In the genomic region with DNA sequence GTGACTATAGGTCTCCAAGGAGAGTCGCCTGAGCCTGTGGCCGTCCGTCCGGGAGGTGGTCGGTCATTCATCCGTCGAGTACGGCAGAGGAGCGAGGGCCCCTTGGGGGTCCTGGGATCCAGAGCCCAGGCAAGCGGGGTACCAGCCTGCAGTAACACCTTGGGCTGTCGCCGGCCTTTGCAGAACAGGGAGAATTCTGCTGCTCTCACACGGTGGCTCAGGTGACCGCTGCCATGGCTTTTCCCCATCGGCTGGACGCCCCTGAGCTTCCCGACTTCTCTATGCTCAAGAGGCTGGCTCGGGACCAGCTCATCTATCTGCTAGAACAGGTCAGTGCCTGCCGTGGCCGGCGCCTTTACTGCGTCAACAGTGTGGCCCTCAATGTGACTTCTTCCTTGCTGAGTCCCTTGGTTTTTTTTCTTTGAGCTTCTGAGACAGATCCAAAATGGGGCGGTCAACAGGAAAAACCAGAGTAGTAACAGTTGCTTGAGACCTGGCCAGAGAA, we compare ENCODE assay signal across 8 mouse cellular contexts. TPM values are rescaled to one million over a fixed set of nuclear protein-coding genes. Genes with fewer than 3 reads are reported as not detected.
DNase-seq lines count a peak whose midpoint lies in the region; TF ChIP-seq lines count a peak whose summit lies in the region.

No protein-coding gene starts in this region.

- H3K79me2 ChIP-seq in MEL (ENCODE audit: control insufficient read depth, insufficient read depth, low read length, poor library complexity) = peaks cover 16% of the 10 kb centered on the region

- H3K27ac ChIP-seq in heart, embryonic 10.5 days = peak overlapping the region; percentile 89
- H3K27ac ChIP-seq in MEL (ENCODE audit: control insufficient read depth, low read depth, low read length) = peak overlapping the region; percentile 27
- no peak overlapping the region for H3K27ac ChIP-seq in embryonic fibroblast, embryonic 13.5 days (ENCODE audit: insufficient read depth, low read length)

- TF ChIP-seq POLR2A in MEL (IDR thresholded peaks at IDR 0.05; ENCODE audit: control insufficient read depth in 1 of 2, insufficient read depth in 1 of 2, low read depth in 1 of 2, low read length in 2 of 2, poor library complexity in 1 of 2) = no peak; a peak in 1 of 4 replicates
- TF ChIP-seq POLR2A in embryonic fibroblast, embryonic 13.5 days (IDR thresholded peaks at IDR 0.05; ENCODE audit: low read depth, low read length) = no peak

- H3K9me3 ChIP-seq in heart, embryonic 10.5 days = peaks cover 8% of the 10 kb centered on the region
- no peaks in the 10 kb centered on the region for H3K9me3 ChIP-seq in MEL (replicated peaks; ENCODE audit: insufficient read depth, low read length)

- DNase-seq in heart, embryonic 10.5 days (ENCODE audit: low spot score) = no peak
- DNase-seq in heart, adult 8-10 months (ENCODE audit: low spot score) = no peak
- DNase-seq in MEL (ENCODE audit: low read depth, low spot score) = no peak
- peak; percentile 49 for DNase-seq in kidney, adult 9 months
- DNase-seq in lung, postnatal 36 days = peak; percentile 50
- DNase-seq in testis, postnatal 14 days (ENCODE audit: low spot score) = peak; percentile 49
- no peak for DNase-seq in frontal cortex, adult 2 months (ENCODE audit: extremely low spot score in 1 of 2, low spot score in 1 of 2)

- H3K27me3 ChIP-seq in heart, embryonic 10.5 days (ENCODE audit: insufficient read depth, poor library complexity, severe bottlenecking) = no peaks in the 10 kb centered on the region
- no peaks in the 10 kb centered on the region for H3K27me3 ChIP-seq in MEL (ENCODE audit: control insufficient read depth in 1 of 2, insufficient read depth in 2 of 2, low read length in 2 of 2)

- under 1% methylated on average over 23 of the region's 23 CpGs for WGBS in heart, embryonic 10.5 days

- H3K9ac ChIP-seq in MEL (ENCODE audit: control insufficient read depth, low read depth, low read length, poor library complexity, severe bottlenecking) = peak overlapping the region; percentile 74

- TF ChIP-seq EP300 in MEL (IDR thresholded peaks at IDR 0.05; ENCODE audit: low read depth in 1 of 2, low read length in 2 of 2) = no peak

- H3K4me3 ChIP-seq in heart, embryonic 10.5 days = peak overlapping the region; percentile 90
- peak overlapping the region; percentile 78 to 91 for H3K4me3 ChIP-seq in MEL (ENCODE audit: control insufficient read depth in 1 of 2, insufficient read depth in 1 of 2, low read depth in 2 of 2, low read length in 2 of 2)
- H3K4me3 ChIP-seq in embryonic fibroblast, embryonic 13.5 days (ENCODE audit: insufficient read depth, low read length) = peak overlapping the region; percentile 94

- peaks cover 51% of the 10 kb centered on the region for H3K36me3 ChIP-seq in heart, embryonic 10.5 days
- H3K36me3 ChIP-seq in MEL (ENCODE audit: control insufficient read depth in 1 of 2, insufficient read depth in 2 of 2, low read length in 2 of 2) = peaks cover 1 to 25% of the 10 kb centered on the region in 2 experiments

- TF ChIP-seq CTCF in MEL (IDR thresholded peaks at IDR 0.05 in 2 of 3, conservative IDR thresholded peaks at IDR 0.05 in 1 of 3; ENCODE audit: control insufficient read depth in 1 of 3, insufficient read depth in 1 of 3, low read depth in 2 of 3, low read length in 3 of 3, poor library complexity in 1 of 3, severe bottlenecking in 1 of 3) = no peak
- no peak for TF ChIP-seq CTCF in embryonic fibroblast, embryonic 13.5 days (IDR thresholded peaks at IDR 0.05; ENCODE audit: borderline replicate concordance, insufficient read depth, low read length)

- H3K4me1 ChIP-seq in heart, embryonic 10.5 days = peaks cover 23% of the 10 kb centered on the region
- H3K4me1 ChIP-seq in MEL (ENCODE audit: control insufficient read depth in 1 of 2, insufficient read depth in 2 of 2, low read length in 2 of 2) = peaks cover 9 to 19% of the 10 kb centered on the region in 2 experiments
- no peaks in the 10 kb centered on the region for H3K4me1 ChIP-seq in embryonic fibroblast, embryonic 13.5 days (ENCODE audit: control insufficient read depth, insufficient read depth, low read length)

- no peak for TF ChIP-seq RAD21 in MEL (IDR thresholded peaks at IDR 0.05; ENCODE audit: low read depth, low read length)

TF ChIP-seq in MEL, 35 proteins besides CTCF, POLR2A, EP300 and RAD21:
- TF ChIP-seq NELFE (IDR thresholded peaks at IDR 0.05; ENCODE audit: low read depth, low read length) (no peak), CHD1 (IDR thresholded peaks at IDR 0.05; ENCODE audit: low read depth, low read length) (no peak), JUND (IDR thresholded peaks at IDR 0.05; ENCODE audit: low read depth, low read length) (no peak), GATA1 (IDR thresholded peaks at IDR 0.05; ENCODE audit: low read depth, low read length) (no peak), POLR2AphosphoS5 (IDR thresholded peaks at IDR 0.05; ENCODE audit: borderline replicate concordance, low read depth, low read length) (no peak), MXI1 (IDR thresholded peaks at IDR 0.05; ENCODE audit: low read depth, low read length) (no peak), MAX (IDR thresholded peaks at IDR 0.05; ENCODE audit: low read length) (no peak), USF2 (IDR thresholded peaks at IDR 0.05; ENCODE audit: borderline replicate concordance in 1 of 2, insufficient read depth in 1 of 2, low read depth in 1 of 2, low read length in 2 of 2) (no peak), ELF1 (IDR thresholded peaks at IDR 0.05; ENCODE audit: low read depth, low read length) (no peak), SMC3 (IDR thresholded peaks at IDR 0.05; ENCODE audit: low read depth, low read length) (no peak)

RNA-seq across cellular contexts. Expression of a gene that starts 0.4 kb away (rescaled TPM):
- polyA plus RNA-seq in heart, embryonic 10.5 days (2016; fragmentation: Nextera tagmentation; extraction: Ambion mirVana) = 14.5 and 15.3 TPM in 2 replicates
- total RNA-seq in heart, adult 8-10 months (2022) = 1 to 10 TPM; 5.6 to 9.0 (median 7.2) TPM
- total RNA-seq in MEL (2012; rRNA removed) = 24.9 and 27.6 TPM in 2 replicates
- polyA plus RNA-seq in MEL (2012; ENCODE audit: insufficient read depth in 1 of 2, insufficient read length in 2 of 2, low read depth in 1 of 2, low replicate concordance in 2 of 2, missing spikeins in 1 of 2) = 10 to 100 TPM in 1 of 2 experiments, not detected in 1; 23.4 TPM
- 10.7 and 12.0 TPM in 2 replicates for polyA plus RNA-seq in embryonic fibroblast, embryonic 13.5 days (2011; ENCODE audit: insufficient read length, low read depth, missing spikeins)
- 26.2 and 27.3 TPM in 2 replicates for polyA plus RNA-seq in frontal cortex, adult 2 months (2012; rRNA removed)

RNA-seq across cellular contexts. Expression of a gene that starts 8.8 kb away (rescaled TPM):
- 45.7 and 47.2 TPM in 2 replicates for polyA plus RNA-seq in heart, embryonic 10.5 days (2016; fragmentation: Nextera tagmentation; extraction: Ambion mirVana)
- 10 to 100 TPM; 26.2 to 28.6 (median 27.2) TPM for total RNA-seq in heart, adult 8-10 months (2022)
- total RNA-seq in MEL (2012; rRNA removed) = 42.8 and 48.0 TPM in 2 replicates
- polyA plus RNA-seq in MEL (2012; ENCODE audit: insufficient read depth in 1 of 2, insufficient read length in 2 of 2, low read depth in 1 of 2, low replicate concordance in 2 of 2, missing spikeins in 1 of 2) = 10 to 100 TPM in 1 of 2 experiments, not detected in 1; 37.2 TPM
- 15.8 and 17.4 TPM in 2 replicates for polyA plus RNA-seq in embryonic fibroblast, embryonic 13.5 days (2011; ENCODE audit: insufficient read length, low read depth, missing spikeins)
- 62.9 and 64.6 TPM in 2 replicates for polyA plus RNA-seq in frontal cortex, adult 2 months (2012; rRNA removed)

RNA-seq across cellular contexts. Expression of a gene that starts 23.6 kb away (rescaled TPM):
- polyA plus RNA-seq in heart, embryonic 10.5 days (2016; fragmentation: Nextera tagmentation; extraction: Ambion mirVana) = 0.54 and 0.84 TPM in 2 replicates
- under 1 TPM; 0.19 to 0.72 (median 0.24) TPM for total RNA-seq in heart, adult 8-10 months (2022)
- 0.39 and 0.46 TPM in 2 replicates for total RNA-seq in MEL (2012; rRNA removed)
- polyA plus RNA-seq in MEL (2012; ENCODE audit: insufficient read depth in 1 of 2, insufficient read length in 2 of 2, low read depth in 1 of 2, low replicate concordance in 2 of 2, missing spikeins in 1 of 2) = under 1 TPM in 1 of 2 experiments, not detected in 1; 0.40 TPM
- polyA plus RNA-seq in embryonic fibroblast, embryonic 13.5 days (2011; ENCODE audit: insufficient read length, low read depth, missing spikeins) = 0.63 TPM in 1 of 2 replicates, not detected in the other
- polyA plus RNA-seq in frontal cortex, adult 2 months (2012; rRNA removed) = 0.90 and 1.7 TPM in 2 replicates

RNA-seq across cellular contexts. Expression of a gene that starts 24.4 kb away (rescaled TPM):
- polyA plus RNA-seq in heart, embryonic 10.5 days (2016; fragmentation: Nextera tagmentation; extraction: Ambion mirVana) = 153 and 163 TPM in 2 replicates
- total RNA-seq in heart, adult 8-10 months (2022) = 1 to 10 TPM in 3 of 4 experiments, under 1 TPM in 1; 0.72 to 3.1 (median 1.5) TPM
- total RNA-seq in MEL (2012; rRNA removed) = 68.5 and 71.7 TPM in 2 replicates
- 100 to 1,000 TPM in 1 of 2 experiments, 10 to 100 TPM in 1; 82.2 to 108 TPM for polyA plus RNA-seq in MEL (2012; ENCODE audit: insufficient read depth in 1 of 2, insufficient read length in 2 of 2, low read depth in 1 of 2, low replicate concordance in 2 of 2, missing spikeins in 1 of 2)
- polyA plus RNA-seq in embryonic fibroblast, embryonic 13.5 days (2011; ENCODE audit: insufficient read length, low read depth, missing spikeins) = 94.6 and 124 TPM in 2 replicates
- polyA plus RNA-seq in frontal cortex, adult 2 months (2012; rRNA removed) = 1.9 and 2.3 TPM in 2 replicates

RNA-seq across cellular contexts. Expression of a gene that starts 37.1 kb away (rescaled TPM):
- polyA plus RNA-seq in heart, embryonic 10.5 days (2016; fragmentation: Nextera tagmentation; extraction: Ambion mirVana) = 5.2 and 5.8 TPM in 2 replicates
- 1 to 10 TPM; 1.7 to 2.1 (median 2.0) TPM for total RNA-seq in heart, adult 8-10 months (2022)
- 3.4 and 4.0 TPM in 2 replicates for total RNA-seq in MEL (2012; rRNA removed)
- 1 to 10 TPM in 1 of 2 experiments, not detected in 1; 4.6 TPM for polyA plus RNA-seq in MEL (2012; ENCODE audit: insufficient read depth in 1 of 2, insufficient read length in 2 of 2, low read depth in 1 of 2, low replicate concordance in 2 of 2, missing spikeins in 1 of 2)
- polyA plus RNA-seq in embryonic fibroblast, embryonic 13.5 days (2011; ENCODE audit: insufficient read length, low read depth, missing spikeins) = 1.8 and 2.2 TPM in 2 replicates
- 2.8 and 3.2 TPM in 2 replicates for polyA plus RNA-seq in frontal cortex, adult 2 months (2012; rRNA removed)

Comparison
In these comparisons a context has a peak if more than half of its experiments do, and no peak if none do; other contexts are left out.
1. DNase-seq: peak in kidney, adult 9 months (single experiment), lung, postnatal 36 days (single experiment) and testis, postnatal 14 days (single experiment); none in heart, embryonic 10.5 days (single experiment), heart, adult 8-10 months (single experiment), MEL (single experiment) and frontal cortex, adult 2 months (0 of 2).
2. Peak in every context shown above with its lines, with median percentiles within 50 percentile points of each other: H3K4me3 ChIP-seq.